Mouse (Mus musculus) spleen, adult 2 months (tissue): ENCODE measurements at regions not wholly inside any gene's neighbourhood (a gene's known extent, or its start where the extent isn't known, plus 50 kb on each side); places are given as distances from the start of the nearest gene placed in this dataset.

ENCODE experiments used
- CTCF ChIP-seq: fragments of 200-500 bp; IDR thresholded peaks from 2 replicates; pipeline ENCODE4 v1.5.1; 2011; ENCODE audit warnings: mild to moderate bottlenecking, inconsistent platforms; ENCODE audit not compliant: insufficient read depth, insufficient read length, insufficient replicate concordance; ENCODE audit errors: extremely low read depth
- POLR2A ChIP-seq: fragments of 200-500 bp; IDR thresholded peaks from 2 replicates; pipeline ENCODE4 v1.6.1; 2011; ENCODE audit warnings: low read depth, low read length, inconsistent platforms

DNA sequence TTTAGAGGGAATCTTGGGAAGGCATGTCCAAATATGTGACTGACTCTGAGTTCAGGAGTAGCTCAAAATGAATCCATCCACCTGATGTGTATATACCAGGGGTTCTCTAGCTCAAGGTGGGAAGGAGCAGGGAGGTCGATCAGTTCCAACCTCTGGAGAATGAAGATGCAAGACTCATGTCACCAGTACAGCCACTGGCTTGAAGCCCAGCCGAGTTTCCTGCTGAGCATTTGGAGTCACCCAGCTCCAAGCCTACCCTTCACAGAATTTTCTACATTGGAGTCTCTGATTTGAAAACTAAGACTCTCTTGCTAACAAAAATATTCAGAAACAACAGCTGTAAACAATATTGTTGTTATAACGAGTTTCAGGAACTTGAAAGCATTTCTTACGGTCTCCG, 134.6 kb upstream of the Arglu1 start:
- TF ChIP-seq POLR2A (no peak), CTCF (no peak)
